Mouse (Mus musculus): ENCODE data around the gene Poc1a. TPM values are rescaled to one million over a fixed set of nuclear protein-coding genes. Genes with fewer than 3 reads are reported as not detected.

Gene Poc1a
- total and polyA plus RNA-seq, 3 experiments: 24.5 to 46.7 (median 31.9) TPM

- in situ Hi-C loops (cut with MboI; ENCODE audit: low pct_ligation_motif_present, low pct_unique_long_range_greater_than_20kb, low sequenced_read_pairs): no loop called here
- no peak for TF ChIP-seq CHD2 (IDR thresholded peaks at IDR 0.05; ENCODE audit: low read length)
- no peak for TF ChIP-seq BHLHE40 (IDR thresholded peaks at IDR 0.05; ENCODE audit: low read depth, low read length)
- no peak for TF ChIP-seq USF2 (conservative IDR thresholded peaks at IDR 0.05; ENCODE audit: low read depth, low read length)
- TF ChIP-seq ZKSCAN1 (IDR thresholded peaks at IDR 0.05; ENCODE audit: borderline replicate concordance, low read depth, low read length): no peak
- TF ChIP-seq SMC3 (IDR thresholded peaks at IDR 0.05; ENCODE audit: low read depth, low read length): no peak
- no peak for TF ChIP-seq POLR2A (IDR thresholded peaks at IDR 0.05; ENCODE audit: low read depth, low read length)
- no peak for TF ChIP-seq EP300 (IDR thresholded peaks at IDR 0.05; ENCODE audit: low read length)
- no peak for TF ChIP-seq PAX5 (IDR thresholded peaks at IDR 0.05; ENCODE audit: low read length)
- no peak for TF ChIP-seq MXI1 (IDR thresholded peaks at IDR 0.05; ENCODE audit: low read depth, low read length)
- no peak for TF ChIP-seq MEF2A (IDR thresholded peaks at IDR 0.05; ENCODE audit: borderline replicate concordance, low read depth, low read length)
- no peaks in the 10 kb centered on the region for H3K79me2 ChIP-seq (replicated peaks; ENCODE audit: control insufficient read depth, extremely low read depth, insufficient read depth, poor library complexity, severe bottlenecking)
- DNase-seq (ENCODE audit: extremely low read depth): no peak
- peaks cover 3% of the 10 kb centered on the region for H3K27me3 ChIP-seq (replicated peaks)
- no peak overlapping the region for H3K9ac ChIP-seq (ENCODE audit: insufficient read depth, low read depth)
- no peak overlapping the region for H3K4me2 ChIP-seq (ENCODE audit: insufficient read depth, low read depth, poor library complexity, severe bottlenecking)
- H3K27ac ChIP-seq (ENCODE audit: insufficient read depth, low read depth): no peak overlapping the region
- H3K4me1 ChIP-seq (ENCODE audit: control insufficient read depth in 1 of 2, insufficient read depth in 2 of 2): no peaks in the 10 kb centered on the region
- no peak overlapping the region for H3K4me3 ChIP-seq (replicated peaks in 1 of 3; ENCODE audit: low read depth in 2 of 3, low read length in 2 of 3, poor library complexity in 1 of 3)
- dilution Hi-C loops (cut with MboI; ENCODE audit: extremely low pct_ligation_motif_present, extremely low pct_unique_long_range_greater_than_20kb, low sequenced_read_pairs): no loop called here
- H3K36me3 ChIP-seq (replicated peaks in 1 of 2; ENCODE audit: control insufficient read depth in 1 of 2, insufficient read depth in 1 of 2, low read length in 1 of 2): no peaks in the 10 kb centered on the region
- H3K9me3 ChIP-seq (replicated peaks; ENCODE audit: low read length): no peaks in the 10 kb centered on the region
These were observed 78.4 kb downstream of the Poc1a start for GRCm38 (mm10) chr9:106359297-106359696.

- Histone ChIP-seq H3K27ac (ENCODE audit: insufficient read depth, low read depth) (no peak overlapping the region), H3K9me3 (replicated peaks; ENCODE audit: low read length) (no peaks in the 10 kb centered on the region), H3K4me2 (ENCODE audit: insufficient read depth, low read depth, poor library complexity, severe bottlenecking) (no peak overlapping the region), H3K4me1 (ENCODE audit: control insufficient read depth in 1 of 2, insufficient read depth in 2 of 2) (no peaks in the 10 kb centered on the region), H3K4me3 (replicated peaks in 1 of 3; ENCODE audit: low read depth in 2 of 3, low read length in 2 of 3, poor library complexity in 1 of 3) (no peak overlapping the region), H3K27me3 (replicated peaks) (peaks cover 3% of the 10 kb centered on the region), H3K9ac (ENCODE audit: insufficient read depth, low read depth) (no peak overlapping the region), H3K36me3 (replicated peaks in 1 of 2; ENCODE audit: control insufficient read depth in 1 of 2, insufficient read depth in 1 of 2, low read length in 1 of 2) (no peaks in the 10 kb centered on the region), H3K79me2 (replicated peaks; ENCODE audit: control insufficient read depth, extremely low read depth, insufficient read depth, poor library complexity, severe bottlenecking) (no peaks in the 10 kb centered on the region)
- in situ Hi-C loops (cut with MboI; ENCODE audit: low pct_ligation_motif_present, low pct_unique_long_range_greater_than_20kb, low sequenced_read_pairs): no loop called here
- DNase-seq (ENCODE audit: extremely low read depth): no peak
- dilution Hi-C loops (cut with MboI; ENCODE audit: extremely low pct_ligation_motif_present, extremely low pct_unique_long_range_greater_than_20kb, low sequenced_read_pairs): no loop called here
- TF ChIP-seq TCF12 (IDR thresholded peaks at IDR 0.05; ENCODE audit: low read depth, low read length): no peak
- no peak for TF ChIP-seq MEF2A (IDR thresholded peaks at IDR 0.05; ENCODE audit: borderline replicate concordance, low read depth, low read length)
- TF ChIP-seq SMC3 (IDR thresholded peaks at IDR 0.05; ENCODE audit: low read depth, low read length): no peak
- no peak for TF ChIP-seq MAX (IDR thresholded peaks at IDR 0.05; ENCODE audit: low read length)
- TF ChIP-seq CTCF (conservative IDR thresholded peaks at IDR 0.05 in 1 of 2, IDR thresholded peaks at IDR 0.05 in 1 of 2; ENCODE audit: low read depth in 2 of 2, low read length in 2 of 2): no peak
These were observed 80.3 kb downstream of the Poc1a start for GRCm38 (mm10) chr9:106361140-106361539.

DNA sequence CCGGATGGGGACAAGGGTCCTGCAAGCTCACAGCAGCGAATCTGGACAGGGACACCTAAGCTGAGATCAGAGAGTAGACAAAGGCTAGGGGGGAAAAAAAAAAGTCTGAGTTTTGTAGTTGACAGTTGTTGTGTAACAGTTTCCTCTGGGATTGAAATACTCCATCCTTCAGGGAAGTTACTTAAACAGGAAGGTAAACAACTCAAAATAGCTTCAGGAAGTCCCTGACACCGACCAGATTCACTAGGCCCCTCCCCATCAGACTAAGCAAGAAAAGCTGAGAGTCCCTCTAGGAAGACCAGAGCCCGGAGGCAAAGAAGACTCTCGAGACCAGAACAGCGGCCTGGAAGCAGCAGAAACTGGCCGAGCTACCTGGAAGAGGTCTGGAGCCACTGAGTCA, 84.5 kb downstream of the Poc1a start:
- peaks cover 3 to 21% of the 10 kb centered on the region in 2 experiments; a peak in 3 of 4 replicates for H3K4me1 ChIP-seq (ENCODE audit: control insufficient read depth in 1 of 2, insufficient read depth in 2 of 2)
- H3K4me3 ChIP-seq (replicated peaks in 1 of 3; ENCODE audit: low read depth in 2 of 3, low read length in 2 of 3, poor library complexity in 1 of 3): no peak overlapping the region
- no peak overlapping the region for H3K9ac ChIP-seq (ENCODE audit: insufficient read depth, low read depth)
- DNase-seq (ENCODE audit: extremely low read depth): no peak
- H3K4me2 ChIP-seq (ENCODE audit: insufficient read depth, low read depth, poor library complexity, severe bottlenecking): no peak overlapping the region
- in situ Hi-C loops (cut with MboI; ENCODE audit: low pct_ligation_motif_present, low pct_unique_long_range_greater_than_20kb, low sequenced_read_pairs) (loop anchor here (5.0 kb wide), 1 partner anchor 47 kb away; no protein-coding TSS in a partner anchor), dilution Hi-C loops (cut with MboI; ENCODE audit: extremely low pct_ligation_motif_present, extremely low pct_unique_long_range_greater_than_20kb, low sequenced_read_pairs) (no loop called here)
- H3K36me3 ChIP-seq (replicated peaks in 1 of 2; ENCODE audit: control insufficient read depth in 1 of 2, insufficient read depth in 1 of 2, low read length in 1 of 2): peaks cover 0 to under 1% of the 10 kb centered on the region in 2 experiments
- no peak overlapping the region for H3K27ac ChIP-seq (ENCODE audit: insufficient read depth, low read depth)
- H3K79me2 ChIP-seq (replicated peaks; ENCODE audit: control insufficient read depth, extremely low read depth, insufficient read depth, poor library complexity, severe bottlenecking): peaks cover 8% of the 10 kb centered on the region; the same call in 1 of the 2 replicates
- peaks cover 7% of the 10 kb centered on the region for H3K27me3 ChIP-seq (replicated peaks)
- no peaks in the 10 kb centered on the region for H3K9me3 ChIP-seq (replicated peaks; ENCODE audit: low read length)
- TF ChIP-seq KAT2A (IDR thresholded peaks at IDR 0.05; ENCODE audit: insufficient replicate concordance, low read length) (no peak), E2F4 (IDR thresholded peaks at IDR 0.05; ENCODE audit: insufficient replicate concordance, low read depth, low read length) (no peak), MYC (IDR thresholded peaks at IDR 0.05; ENCODE audit: low read depth, low read length) (no peak), JUND (conservative IDR thresholded peaks at IDR 0.05; ENCODE audit: low read depth, low read length) (no peak), ZNF384 (IDR thresholded peaks at IDR 0.05; ENCODE audit: low read depth, low read length) (no peak), JUN (IDR thresholded peaks at IDR 0.05; ENCODE audit: insufficient read depth, low read depth, low read length) (no peak), UBTF (IDR thresholded peaks at IDR 0.05; ENCODE audit: low read depth, low read length) (no peak), BHLHE40 (IDR thresholded peaks at IDR 0.05; ENCODE audit: low read depth, low read length) (no peak)
